Mouse (Mus musculus) gastrocnemius, adult 2 months (tissue): ENCODE results near the gene Sprr2h. TPM values are rescaled to one million over a fixed set of nuclear protein-coding genes. Genes with fewer than 3 reads are reported as not detected.

ENCODE experiments used
- DNase-seq: peaks from one replicate; pipeline ENCODE4 v3.0.0; 2022
- H3K27ac ChIP-seq: fragments of 200-600 bp; 2 replicates; pipeline ENCODE4 v1.8.1; 2022; ENCODE audit warnings: mild to moderate bottlenecking
- H3K4me3 ChIP-seq: fragments of 200-600 bp; 2 replicates; pipeline ENCODE4 v1.8.1; 2022; ENCODE audit warnings: mild to moderate bottlenecking, moderate library complexity
- CTCF ChIP-seq: fragments of 200-600 bp; IDR thresholded peaks from 2 replicates; pipeline ENCODE4 v1.8.1; 2022; ENCODE audit warnings: antibody characterized with exemption, mild to moderate bottlenecking, moderate library complexity
- intact Hi-C: fragments of 180-260 bp; cut with DNase I; formaldehyde crosslinking; loops from one replicate; pipeline ENCODE4 v1.15.1; 2025
- long read RNA-seq, 2 experiments: library from polyadenylated mRNA; stranded (forward); transcript quantifications; one replicate each; pipeline ENCODE4 v2.0.0; 2021
- total RNA-seq, 2 experiments: library from RNA; stranded (reverse); gene quantifications; 2 replicates each; pipeline ENCODE4 v1.2.3; 2021

Sprr2h gene
- total RNA-seq, result not detected
- long read RNA-seq, experiment 1, result 0 reads
- long read RNA-seq, experiment 2, result 0 reads

GRCm38 (mm10) chr3:92385385-92385784 is at the start of gene Sprr2h:
Gene Sprr2h, plus strand, starts transcription at chr3:92385685.
- intact Hi-C loops, result no loop called here
- no peak for TF ChIP-seq CTCF
- DNase-seq, result no peak
- Histone ChIP-seq H3K4me3 (no peak within 1 kb of the TSS), H3K27ac (no peak within 1 kb of the TSS)

DNA sequence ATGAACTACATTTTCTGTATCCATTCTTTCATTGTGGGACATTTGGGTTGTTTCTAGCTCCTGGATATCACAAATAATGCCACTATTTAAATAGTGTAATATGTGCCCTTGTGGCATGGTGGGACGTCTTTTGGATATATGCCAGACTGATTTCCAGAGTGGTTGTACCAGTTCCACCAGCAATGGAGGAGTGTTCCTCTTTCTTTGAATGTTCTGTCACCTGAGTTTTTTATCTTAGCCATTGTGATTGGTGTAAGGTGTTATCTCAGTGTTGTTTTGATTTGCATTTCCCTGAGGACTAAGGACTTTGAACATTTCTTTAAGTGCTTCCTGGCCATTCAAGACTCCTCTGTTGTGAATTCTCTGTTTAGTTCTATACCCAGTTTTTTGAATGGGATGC is 49.2 kb upstream of the Sprr2h start:
- TF ChIP-seq CTCF, result no peak
- DNase-seq, result no peak
- Histone ChIP-seq H3K27ac (no peak overlapping the region), H3K4me3 (no peak overlapping the region)
- intact Hi-C loops, result no loop called here

DNA sequence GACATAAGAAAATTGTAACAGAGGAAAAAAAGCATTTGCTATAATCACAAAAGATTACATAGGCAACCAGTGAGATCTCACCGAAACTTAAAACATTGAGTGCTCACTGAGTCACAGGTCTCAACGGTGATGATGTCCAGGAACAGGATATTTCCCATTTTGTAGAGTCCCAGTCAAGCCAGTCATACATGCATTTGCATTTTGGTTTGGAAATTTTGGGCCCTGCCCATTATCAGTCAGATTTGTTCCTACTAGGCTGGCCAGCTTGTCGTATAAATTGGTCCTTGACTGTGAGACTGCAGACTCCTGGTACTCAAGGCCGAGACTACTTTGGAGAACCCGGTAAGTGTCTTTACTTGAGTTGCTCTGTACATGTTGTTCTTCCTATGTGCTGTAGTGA is 46.6 kb upstream of the Sprr2h start, which contains the start of gene Sprr2d:
Gene Sprr2d (plus strand): TSS at position 301 of the 400 bp plus-strand sequence.
- intact Hi-C loops, result no loop called here
- DNase-seq, result no peak

DNA sequence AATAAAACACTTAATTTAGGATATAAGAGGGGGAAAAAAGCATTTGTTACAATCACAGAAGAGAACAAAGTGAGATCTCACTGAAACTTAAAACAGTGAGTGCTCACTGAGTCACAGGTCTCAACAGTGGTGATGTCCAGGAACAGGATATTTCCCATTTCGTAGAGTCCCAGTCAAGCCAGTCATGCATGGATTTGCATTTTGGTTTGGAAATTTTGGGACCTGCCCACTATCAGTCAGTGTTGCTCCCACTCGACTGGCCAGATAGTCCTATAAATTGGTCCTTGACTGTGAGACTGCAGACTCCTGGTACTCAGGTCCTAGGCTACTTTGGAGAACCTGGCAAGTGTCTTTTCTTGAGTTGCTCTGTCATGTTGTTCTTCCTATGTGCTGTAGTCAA is 33.6 kb upstream of the Sprr2h start, which contains the start of gene Sprr2e:
Gene Sprr2e (plus strand): TSS at position 301 of the 400 bp plus-strand sequence.
- TF ChIP-seq CTCF, result no peak
- intact Hi-C loops, result no loop called here
- DNase-seq, result no peak
- Histone ChIP-seq H3K4me3 (no peak within 1 kb of the TSS), H3K27ac (no peak within 1 kb of the TSS)

More for the DNA sequence above, 46.6 kb upstream of the Sprr2h start, which contains the start of gene Sprr2d:
- TF ChIP-seq CTCF, result no peak
- Histone ChIP-seq H3K4me3 (no peak within 1 kb of the TSS), H3K27ac (no peak within 1 kb of the TSS)

GRCm38 (mm10) chr3:92361619-92362018 is 23.9 kb upstream of the Sprr2h start:
- intact Hi-C loops, result no loop called here
- H3K27ac ChIP-seq, result no peak overlapping the region
- no peak overlapping the region for H3K4me3 ChIP-seq
- no peak for TF ChIP-seq CTCF
- no peak for DNase-seq

GRCm38 (mm10) chr3:92364887-92365286 is 20.6 kb upstream of the Sprr2h start, which contains the start of gene Sprr2f:
Gene Sprr2f, plus strand, starts transcription at chr3:92365187.
- intact Hi-C loops, result no loop called here
- H3K27ac ChIP-seq, result no peak within 1 kb of the TSS
- DNase-seq, result no peak
- no peak within 1 kb of the TSS for H3K4me3 ChIP-seq
- no peak for TF ChIP-seq CTCF

DNA sequence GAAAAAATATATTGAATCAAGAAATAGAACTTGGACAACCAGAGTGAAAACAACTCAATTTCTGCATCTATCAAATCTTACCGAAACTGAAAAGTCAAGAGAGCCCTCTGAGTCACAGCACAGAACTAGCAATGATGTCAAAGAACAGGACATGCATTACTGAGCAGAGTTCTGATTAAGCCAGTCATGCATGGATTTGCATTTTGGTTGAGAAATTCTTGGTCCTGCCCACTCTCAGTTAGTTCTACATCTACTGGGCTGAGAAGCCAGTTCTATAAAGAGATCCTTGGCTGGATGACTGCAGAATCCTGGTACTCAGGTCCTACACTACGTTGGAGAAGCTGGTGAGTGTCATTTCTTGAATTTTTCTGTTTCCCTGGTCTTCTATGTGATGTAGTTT is 11.9 kb upstream of the Sprr2h start:
- intact Hi-C loops, result no loop called here
- DNase-seq, result no peak
- H3K4me3 ChIP-seq, result no peak overlapping the region
- no peak for TF ChIP-seq CTCF
- no peak overlapping the region for H3K27ac ChIP-seq

DNA sequence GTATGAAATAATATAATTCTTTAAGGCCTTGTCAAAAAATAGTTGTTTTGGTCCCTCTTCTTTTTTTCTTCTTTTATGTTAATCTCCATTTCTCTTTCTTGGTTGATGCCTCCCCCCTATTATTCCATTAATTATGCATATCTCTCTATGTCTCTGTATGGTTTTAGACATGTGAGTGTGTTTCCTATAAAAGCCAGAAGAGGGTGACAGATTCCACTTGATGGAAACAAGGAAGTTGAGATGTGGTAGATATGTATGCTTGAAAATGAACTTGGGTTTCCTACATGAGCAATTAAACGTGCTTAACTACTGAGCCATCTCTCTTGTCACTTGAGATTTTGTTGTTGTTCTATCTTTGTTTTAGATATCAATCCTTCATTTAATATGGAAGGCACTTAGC is 8.8 kb downstream of the Sprr2h start:
- intact Hi-C loops, result no loop called here
- H3K27ac ChIP-seq, result no peak overlapping the region
- TF ChIP-seq CTCF, result no peak
- DNase-seq, result no peak
- no peak overlapping the region for H3K4me3 ChIP-seq

GRCm38 (mm10) chr3:92407691-92408090 is 22.2 kb downstream of the Sprr2h start, which contains the start of gene Sprr2i:
Gene Sprr2i, plus strand, starts transcription at chr3:92407991.
- no peak for TF ChIP-seq CTCF
- no peak within 1 kb of the TSS for H3K27ac ChIP-seq
- intact Hi-C loops, result no loop called here
- DNase-seq, result no peak
- H3K4me3 ChIP-seq, result no peak within 1 kb of the TSS

DNA sequence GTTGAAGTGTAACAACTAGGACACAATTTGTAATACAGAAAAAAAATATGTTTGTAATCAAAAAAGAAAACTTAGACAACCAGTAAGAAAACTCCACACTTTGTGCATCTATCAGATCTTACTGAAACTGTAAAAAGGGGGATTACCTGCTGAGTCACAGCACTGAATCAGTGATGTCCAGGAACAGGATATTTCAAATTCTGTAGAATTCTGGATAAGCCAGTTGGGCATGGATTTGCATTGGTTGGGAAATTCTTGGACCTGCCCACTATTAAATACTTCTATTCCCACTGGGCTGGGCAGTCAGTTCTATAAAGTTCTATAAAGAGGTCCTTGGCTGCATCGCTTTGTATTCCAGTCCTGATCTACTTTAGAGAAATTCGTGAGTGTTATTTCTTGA is 32.3 kb downstream of the Sprr2h start, which contains the start of gene Sprr2j-ps:
Gene Sprr2j-ps (plus strand): TSS at position 301 of the 400 bp plus-strand sequence.
- Histone ChIP-seq H3K4me3 (no peak within 1 kb of the TSS), H3K27ac (no peak within 1 kb of the TSS)
- no peak for TF ChIP-seq CTCF
- intact Hi-C loops, result no loop called here
- no peak for DNase-seq

- TF ChIP-seq CTCF, result no peak
- no peak for DNase-seq
- intact Hi-C loops, result no loop called here
These were observed 43.8 kb downstream of the Sprr2h start, which contains the start of gene Gm9774 for GRCm38 (mm10) chr3:92429323-92429722. Gene Gm9774, minus strand, starts transcription at chr3:92429423.

GRCm38 (mm10) chr3:92432282-92432681 is 46.8 kb downstream of the Sprr2h start, which contains the start of gene Sprr2k:
Gene Sprr2k, plus strand, starts transcription at chr3:92432582.
- DNase-seq, result no peak
- intact Hi-C loops, result no loop called here
- Histone ChIP-seq H3K4me3 (no peak within 1 kb of the TSS), H3K27ac (no peak within 1 kb of the TSS)
- no peak for TF ChIP-seq CTCF

More at GRCm38 (mm10) chr3:92429323-92429722, 43.8 kb downstream of the Sprr2h start, which contains the start of gene Gm9774:
- no peak within 1 kb of the TSS for H3K4me3 ChIP-seq
- no peak within 1 kb of the TSS for H3K27ac ChIP-seq

Other genes with a start within 250 kb of the Sprr2h start
- gene Lelp1, start 242.9 kb upstream of the Sprr2h start, total RNA-seq, result not detected
- not detected for gene Sprr2a1, start 169.9 kb upstream of the Sprr2h start, total RNA-seq
- gene Sprr2a2, start 169.8 kb upstream of the Sprr2h start, total RNA-seq, result not detected
- not detected for gene Sprr2a3, start 100.3 kb upstream of the Sprr2h start, total RNA-seq
- not detected for gene Sprr2b, start 69.1 kb upstream of the Sprr2h start, total RNA-seq
- not detected for gene Sprr2d, start 46.5 kb upstream of the Sprr2h start, total RNA-seq
- gene Sprr2e, start 33.5 kb upstream of the Sprr2h start, total RNA-seq, result not detected
- gene Sprr2f, start 20.5 kb upstream of the Sprr2h start, total RNA-seq, result not detected
- not detected for gene Sprr2i, start 22.3 kb downstream of the Sprr2h start, total RNA-seq
- gene Sprr2j-ps, start 32.4 kb downstream of the Sprr2h start, total RNA-seq, result not detected
- 1 to 10 TPM; 2.6 to 6.5 TPM for gene Gm9774, start 43.7 kb downstream of the Sprr2h start, total RNA-seq
- gene Sprr2k, start 46.9 kb downstream of the Sprr2h start, total RNA-seq, result not detected
- gene Sprr1b, start 53.1 kb downstream of the Sprr2h start, total RNA-seq, result not detected
- not detected for gene Sprr3, start 73.0 kb downstream of the Sprr2h start, total RNA-seq
- not detected for gene Sprr1a, start 100.2 kb downstream of the Sprr2h start, total RNA-seq
- gene Sprr4, start 114.8 kb downstream of the Sprr2h start, total RNA-seq, result not detected
- not detected for gene 2310046K23Rik, start 148.8 kb downstream of the Sprr2h start, total RNA-seq
- gene Ivl, start 188.1 kb downstream of the Sprr2h start, total RNA-seq, result not detected
- not detected for gene Smcp, start 203.3 kb downstream of the Sprr2h start, total RNA-seq
- not detected for gene 2210017I01Rik, start 221.8 kb downstream of the Sprr2h start, total RNA-seq
- gene Lce6a, start 236.0 kb downstream of the Sprr2h start, total RNA-seq, result not detected